Mouse (Mus musculus): Measurements from ENCODE around the gene Hbp1. TPM values are rescaled to one million over a fixed set of nuclear protein-coding genes. Genes with fewer than 3 reads are reported as not detected.

Gene Hbp1
- polyA plus RNA-seq, 1 experiment from 2014 or later: 121 TPM

DNA sequence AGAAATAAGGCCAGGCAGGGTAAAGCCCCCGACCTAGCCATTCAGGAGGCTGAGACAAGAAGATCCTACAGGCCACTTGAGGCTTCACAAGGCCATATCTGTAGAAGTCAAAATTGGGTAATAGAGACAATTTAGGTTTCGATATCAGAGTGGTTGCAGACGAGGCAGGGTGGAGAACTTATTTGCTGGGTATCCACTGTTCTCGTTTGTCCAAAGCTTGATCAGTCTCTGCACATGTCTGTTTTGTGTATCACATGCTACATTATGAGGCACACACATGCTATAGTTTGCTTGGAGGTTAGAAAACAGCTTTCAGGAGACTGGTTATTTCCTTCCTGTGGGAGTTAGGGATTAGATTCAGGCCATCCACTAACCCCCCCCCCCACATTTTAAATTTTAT lies 5.5 kb upstream of the Hbp1 start:
- peaks cover 3% of the 10 kb centered on the region; the same call in 1 of the 2 replicates for H3K4me1 ChIP-seq (ENCODE audit: insufficient read depth)
- no peaks in the 10 kb centered on the region for H3K36me3 ChIP-seq (ENCODE audit: insufficient read depth)
- H3K9ac ChIP-seq: no peak overlapping the region
- no peak overlapping the region for H3K4me3 ChIP-seq (ENCODE audit: low read depth, low read length)
- WGBS: 91% methylated on average over 4 of the region's 4 CpGs
- DNase-seq (no peak), ATAC-seq (ENCODE audit: insufficient read depth) (no peak)
- no peaks in the 10 kb centered on the region for H3K9me3 ChIP-seq (ENCODE audit: low read depth, low read length)
- no peak for TF ChIP-seq CTCF (IDR thresholded peaks at IDR 0.05; ENCODE audit: low read depth)
- H3K27ac ChIP-seq (ENCODE audit: low read depth): no peak overlapping the region
- no peaks in the 10 kb centered on the region for H3K27me3 ChIP-seq (ENCODE audit: insufficient read depth, low read length)
- H3K4me2 ChIP-seq: no peak overlapping the region

GRCm38 (mm10) chr12:31950659-31951031 lies 310 bp upstream of the Hbp1 start:
- H3K9me3 ChIP-seq (ENCODE audit: low read depth, low read length): no peaks in the 10 kb centered on the region
- peak overlapping the region; percentile 65 for H3K4me2 ChIP-seq
- 4% methylated on average over 9 of the region's 9 CpGs for WGBS
- peak overlapping the region; percentile 85 for H3K27ac ChIP-seq (ENCODE audit: low read depth)
- no peak for TF ChIP-seq CTCF (IDR thresholded peaks at IDR 0.05; ENCODE audit: low read depth)
- DNase-seq (no peak), ATAC-seq (ENCODE audit: insufficient read depth) (no peak)
- H3K36me3 ChIP-seq (ENCODE audit: insufficient read depth): no peaks in the 10 kb centered on the region
- H3K27me3 ChIP-seq (ENCODE audit: insufficient read depth, low read length): no peaks in the 10 kb centered on the region
- peak overlapping the region; percentile 37 for H3K4me3 ChIP-seq (ENCODE audit: low read depth, low read length)
- H3K9ac ChIP-seq: peak overlapping the region; percentile 35; the same call in 1 of the 2 replicates
- peaks cover 3% of the 10 kb centered on the region; the same call in 1 of the 2 replicates for H3K4me1 ChIP-seq (ENCODE audit: insufficient read depth)

GRCm38 (mm10) chr12:31949193-31949741 lies 1.1 kb downstream of the Hbp1 start:
- H3K4me3 ChIP-seq (ENCODE audit: low read depth, low read length): peak overlapping the region; percentile 76
- no peaks in the 10 kb centered on the region for H3K9me3 ChIP-seq (ENCODE audit: low read depth, low read length)
- DNase-seq: peak; percentile 94
- peak; percentile 74 for ATAC-seq (ENCODE audit: insufficient read depth)
- H3K9ac ChIP-seq: peak overlapping the region; percentile 90
- H3K4me1 ChIP-seq (ENCODE audit: insufficient read depth): peaks cover 3% of the 10 kb centered on the region; the same call in 1 of the 2 replicates
- under 1% methylated on average over 58 of the region's 58 CpGs for WGBS
- peak overlapping the region; percentile 99 for H3K27ac ChIP-seq (ENCODE audit: low read depth)
- peak overlapping the region; percentile 68 for H3K4me2 ChIP-seq
- H3K36me3 ChIP-seq (ENCODE audit: insufficient read depth): no peaks in the 10 kb centered on the region
- peak; percentile 24 for TF ChIP-seq CTCF (IDR thresholded peaks at IDR 0.05; ENCODE audit: low read depth)
- H3K27me3 ChIP-seq (ENCODE audit: insufficient read depth, low read length): no peaks in the 10 kb centered on the region

- Histone ChIP-seq H3K9me3 (ENCODE audit: low read depth, low read length) (no peaks in the 10 kb centered on the region), H3K4me2 (peak overlapping the region; percentile 68), H3K27ac (ENCODE audit: low read depth) (peak overlapping the region; percentile 99; the same call in 1 of the 2 replicates), H3K4me1 (ENCODE audit: insufficient read depth) (peaks cover 3% of the 10 kb centered on the region; the same call in 1 of the 2 replicates), H3K4me3 (ENCODE audit: low read depth, low read length) (peak overlapping the region; percentile 76), H3K9ac (peak overlapping the region; percentile 90), H3K36me3 (ENCODE audit: insufficient read depth) (peaks cover 5% of the 10 kb centered on the region; the same call in 1 of the 2 replicates), H3K27me3 (ENCODE audit: insufficient read depth, low read length) (no peaks in the 10 kb centered on the region)
- no peak for TF ChIP-seq CTCF (IDR thresholded peaks at IDR 0.05; ENCODE audit: low read depth)
- WGBS: 22% methylated on average over 7 of the region's 7 CpGs
- ATAC-seq (ENCODE audit: insufficient read depth) (no peak), DNase-seq (peak; percentile 5)
Observed at GRCm38 (mm10) chr12:31948101-31949000, 2.0 kb downstream of the Hbp1 start.

- no peaks in the 10 kb centered on the region for H3K27me3 ChIP-seq (ENCODE audit: insufficient read depth, low read length)
- H3K4me1 ChIP-seq (ENCODE audit: insufficient read depth): peaks cover 3% of the 10 kb centered on the region; the same call in 1 of the 2 replicates
- no peak overlapping the region for H3K4me2 ChIP-seq
- H3K9ac ChIP-seq: no peak overlapping the region
- peak; percentile 51 for TF ChIP-seq CTCF (IDR thresholded peaks at IDR 0.05; ENCODE audit: low read depth)
- H3K9me3 ChIP-seq (ENCODE audit: low read depth, low read length): no peaks in the 10 kb centered on the region
- H3K4me3 ChIP-seq (ENCODE audit: low read depth, low read length): no peak overlapping the region
- no peak overlapping the region for H3K27ac ChIP-seq (ENCODE audit: low read depth)
- peaks cover 14% of the 10 kb centered on the region for H3K36me3 ChIP-seq (ENCODE audit: insufficient read depth)
- DNase-seq (no peak), ATAC-seq (ENCODE audit: insufficient read depth) (no peak)
- WGBS: 93% methylated on average over 5 of the region's 5 CpGs
Observed at GRCm38 (mm10) chr12:31947476-31947875, 2.9 kb downstream of the Hbp1 start.

- Histone ChIP-seq H3K4me2 (no peak overlapping the region), H3K27ac (ENCODE audit: low read depth) (no peak overlapping the region), H3K9me3 (ENCODE audit: low read depth, low read length) (no peaks in the 10 kb centered on the region), H3K27me3 (ENCODE audit: insufficient read depth, low read length) (no peaks in the 10 kb centered on the region), H3K9ac (no peak overlapping the region), H3K36me3 (ENCODE audit: insufficient read depth) (peaks cover 36% of the 10 kb centered on the region), H3K4me1 (ENCODE audit: insufficient read depth) (no peaks in the 10 kb centered on the region), H3K4me3 (ENCODE audit: low read depth, low read length) (no peak overlapping the region)
- no peak for TF ChIP-seq CTCF (IDR thresholded peaks at IDR 0.05; ENCODE audit: low read depth)
- no peak for DNase-seq
- WGBS: 90% methylated on average over 2 of the region's 2 CpGs
- ATAC-seq (ENCODE audit: insufficient read depth): no peak
Observed at GRCm38 (mm10) chr12:31944405-31944804, 5.9 kb downstream of the Hbp1 start.

- Histone ChIP-seq H3K27ac (ENCODE audit: low read depth) (no peak overlapping the region), H3K36me3 (ENCODE audit: insufficient read depth) (peaks cover 49% of the 10 kb centered on the region), H3K4me3 (ENCODE audit: low read depth, low read length) (no peak overlapping the region), H3K4me2 (no peak overlapping the region), H3K27me3 (ENCODE audit: insufficient read depth, low read length) (no peaks in the 10 kb centered on the region), H3K9ac (no peak overlapping the region), H3K4me1 (ENCODE audit: insufficient read depth) (no peaks in the 10 kb centered on the region), H3K9me3 (ENCODE audit: low read depth, low read length) (no peaks in the 10 kb centered on the region)
- DNase-seq: no peak
- WGBS: 88% methylated on average over 4 of the region's 4 CpGs
- TF ChIP-seq CTCF (IDR thresholded peaks at IDR 0.05; ENCODE audit: low read depth): no peak
- no peak for ATAC-seq (ENCODE audit: insufficient read depth)
Observed at GRCm38 (mm10) chr12:31943020-31943654, 7.2 kb downstream of the Hbp1 start.
